Mouse (Mus musculus) heart, adult 2 months (tissue): Measurements from ENCODE around the gene Gramd2. TPM values are rescaled to one million over a fixed set of nuclear protein-coding genes. Genes with fewer than 3 reads are reported as not detected.
A peak's percentile ranks its signal among the peaks of the same experiment; 100 is the strongest.

Experiments
- DNase-seq, 2 experiments: peaks; one replicate each; pipeline ENCODE4 v3.0.0; 2021
- H3K27ac ChIP-seq: fragments of 200-600 bp; 2 replicates; pipeline ENCODE4 v1.8.1; 2022
- H3K27me3 ChIP-seq: fragments of 200-500 bp; 2 replicates; pipeline ENCODE4 v1.6.1; 2012; ENCODE audit warnings: mild to moderate bottlenecking, low read length, inconsistent platforms, mixed read lengths; ENCODE audit not compliant: control insufficient read depth, insufficient read depth
- H3K36me3 ChIP-seq: fragments of 200-500 bp; 2 replicates; pipeline ENCODE4 v1.6.1; 2012; ENCODE audit warnings: low read length, inconsistent platforms; ENCODE audit not compliant: control insufficient read depth, insufficient read depth
- H3K4me1 ChIP-seq: fragments of 200-500 bp; 2 replicates; pipeline ENCODE4 v1.6.1; 2011; ENCODE audit warnings: low read length; ENCODE audit not compliant: control insufficient read depth, insufficient read depth
- H3K4me3 ChIP-seq: fragments of 200-600 bp; 2 replicates; pipeline ENCODE4 v1.8.1; 2022
- H3K79me2 ChIP-seq: fragments of 200-500 bp; replicated peaks from 2 replicates; pipeline ENCODE4 v1.6.1; 2012; ENCODE audit warnings: mild to moderate bottlenecking, inconsistent platforms, low read length, moderate library complexity, mixed read lengths; ENCODE audit not compliant: control insufficient read depth, insufficient read depth
- H3K9ac ChIP-seq: fragments of 200-500 bp; 2 replicates; pipeline ENCODE4 v1.6.1; 2012; ENCODE audit warnings: low read depth, mild to moderate bottlenecking, control low read depth, inconsistent platforms, low read length, mixed read lengths
- CTCF ChIP-seq: fragments of 200-600 bp; IDR thresholded peaks from 2 replicates; pipeline ENCODE4 v1.8.1; 2022; ENCODE audit warnings: antibody characterized with exemption, mild to moderate bottlenecking, moderate library complexity
- EP300 ChIP-seq: fragments of 200-500 bp; IDR thresholded peaks from 2 replicates; pipeline ENCODE4 v1.6.1; 2011; ENCODE audit warnings: low read depth, low read length, control low read depth; ENCODE audit not compliant: insufficient read depth
- POLR2A ChIP-seq: fragments of 200-500 bp; IDR thresholded peaks from 2 replicates; pipeline ENCODE4 v1.6.1; 2011; ENCODE audit warnings: mild to moderate bottlenecking, low read depth, low read length, control low read depth; ENCODE audit not compliant: insufficient read depth
- WGBS: fragments of 180-500 bp; shearing (Covaris S2); methylation state at CpG from one replicate; pipeline ENCODE4 v1.1.7; 2018; 5-methylcytosine and 5-hydroxymethylcytosine counted together
- intact Hi-C: fragments of 180-260 bp; cut with DNase I; formaldehyde crosslinking; loops from one replicate; pipeline ENCODE4 v1.15.1; 2025
- polyA plus RNA-seq: library from polyadenylated mRNA; depleted of rRNA; stranded (reverse); fragments of >200 nt; gene quantifications from 2 replicates; pipeline ENCODE4 v1.2.3, GENCODE M21; 2012
- total RNA-seq, 2 experiments: library from RNA; stranded (reverse); gene quantifications; 2 replicates each; pipeline ENCODE4 v1.2.3; 2021

Gramd2 gene
- total and polyA plus RNA-seq, 3 experiments = 1.3 TPM; not detected in 2

DNA sequence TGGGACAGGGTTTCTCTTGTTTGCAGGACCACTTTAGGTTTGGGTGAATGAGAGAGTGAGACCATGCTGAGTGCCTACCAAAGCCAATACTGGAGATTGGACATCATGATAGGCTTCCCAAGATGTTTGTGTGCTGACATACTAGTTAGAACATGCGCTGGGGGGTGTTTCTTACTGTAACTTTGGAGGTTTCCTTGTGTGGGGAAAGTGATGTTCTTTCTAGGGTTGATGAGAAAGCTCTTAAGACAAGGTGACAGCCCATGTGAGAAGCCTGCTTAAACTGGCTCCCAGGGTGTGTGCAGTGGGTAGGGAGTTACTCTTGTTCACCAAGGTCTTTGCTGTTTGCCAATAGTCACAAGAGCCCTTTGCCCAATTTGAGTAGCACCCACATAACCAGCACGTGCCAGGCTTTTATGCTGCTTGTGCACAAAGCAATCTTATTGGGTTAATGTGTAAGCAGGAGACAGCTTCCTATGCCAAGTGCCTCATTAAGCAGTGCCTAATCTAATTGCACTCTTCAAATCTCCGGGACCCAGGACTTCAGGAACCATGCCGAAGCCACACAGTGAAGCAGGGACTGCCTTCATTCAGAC lies 15.2 kb upstream of the Gramd2 start:
- Histone ChIP-seq H3K4me1 (peaks cover 21% of the 10 kb centered on the region), H3K36me3 (peaks cover 38% of the 10 kb centered on the region), H3K4me3 (no peak overlapping the region), H3K27ac (peak overlapping the region; percentile 97), H3K9ac (no peak overlapping the region), H3K79me2 (peaks cover 4% of the 10 kb centered on the region; the same call in 1 of the 2 replicates), H3K27me3 (no peaks in the 10 kb centered on the region)
- DNase-seq = no peak
- intact Hi-C loops = no loop called here
- TF ChIP-seq POLR2A (no peak), EP300 (no peak), CTCF (no peak)
- 63% methylated on average over 4 of the region's 4 CpGs for WGBS

DNA sequence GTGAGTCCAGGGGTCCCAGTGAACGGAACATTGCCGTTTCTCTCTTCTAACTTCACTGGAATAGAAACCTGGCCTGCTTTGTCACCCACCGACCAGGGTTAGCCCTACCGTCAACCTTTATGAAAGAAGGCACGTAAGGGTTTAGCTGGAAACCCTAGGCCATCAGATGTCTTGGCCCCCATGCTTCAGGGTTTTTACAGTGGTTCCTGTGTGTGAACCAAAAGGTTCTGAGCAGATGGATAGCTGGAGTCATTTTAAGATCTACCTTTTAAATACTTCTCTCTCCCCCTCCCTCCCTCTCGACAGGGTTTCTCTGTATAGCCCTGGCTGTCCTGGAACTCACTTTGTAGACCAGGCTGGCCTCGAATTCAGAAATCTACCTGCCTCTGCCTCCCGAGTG lies 13.9 kb upstream of the Gramd2 start:
- no peak for DNase-seq
- TF ChIP-seq CTCF = no peak
- TF ChIP-seq EP300 = no peak
- no peak for TF ChIP-seq POLR2A
- peaks cover 14% of the 10 kb centered on the region for H3K4me1 ChIP-seq
- H3K9ac ChIP-seq = no peak overlapping the region
- intact Hi-C loops = no loop called here
- no peak overlapping the region for H3K4me3 ChIP-seq
- H3K27ac ChIP-seq = peak overlapping the region; percentile 65; the same call in 1 of the 2 replicates
- H3K36me3 ChIP-seq = peaks cover 33% of the 10 kb centered on the region
- peaks cover 4% of the 10 kb centered on the region; the same call in 1 of the 2 replicates for H3K79me2 ChIP-seq
- H3K27me3 ChIP-seq = no peaks in the 10 kb centered on the region
- WGBS = 80% methylated on average over 8 of the region's 8 CpGs

DNA sequence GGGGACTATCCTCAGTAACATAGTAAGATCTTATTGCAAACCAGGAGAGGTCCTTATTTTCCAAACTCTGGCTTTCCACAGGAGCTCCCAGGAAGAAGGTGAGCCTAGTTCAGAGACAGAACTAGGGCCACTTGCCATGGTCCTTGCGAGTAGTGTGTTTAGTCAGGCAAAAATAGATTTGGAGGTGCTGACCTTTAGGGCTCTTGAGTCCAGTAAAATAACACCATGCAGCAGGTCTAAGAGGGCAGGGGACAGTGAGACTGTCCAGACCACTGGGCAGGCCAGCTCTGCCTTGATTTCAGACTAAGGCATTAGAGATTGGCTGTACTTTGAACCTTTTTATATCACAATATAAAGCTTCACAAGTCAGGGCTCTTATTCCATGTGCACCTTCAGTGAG lies 13.1 kb upstream of the Gramd2 start:
- WGBS = 45% methylated on average over 1 of the region's 1 CpGs
- no peaks in the 10 kb centered on the region for H3K27me3 ChIP-seq
- H3K9ac ChIP-seq = no peak overlapping the region
- intact Hi-C loops = no loop called here
- peaks cover 3% of the 10 kb centered on the region; the same call in 1 of the 2 replicates for H3K79me2 ChIP-seq
- peaks cover 9% of the 10 kb centered on the region for H3K4me1 ChIP-seq
- H3K36me3 ChIP-seq = peaks cover 33% of the 10 kb centered on the region
- no peak for TF ChIP-seq EP300
- TF ChIP-seq CTCF = no peak
- TF ChIP-seq POLR2A = no peak
- no peak for DNase-seq
- no peak overlapping the region for H3K4me3 ChIP-seq
- H3K27ac ChIP-seq = peak overlapping the region; percentile 65

DNA sequence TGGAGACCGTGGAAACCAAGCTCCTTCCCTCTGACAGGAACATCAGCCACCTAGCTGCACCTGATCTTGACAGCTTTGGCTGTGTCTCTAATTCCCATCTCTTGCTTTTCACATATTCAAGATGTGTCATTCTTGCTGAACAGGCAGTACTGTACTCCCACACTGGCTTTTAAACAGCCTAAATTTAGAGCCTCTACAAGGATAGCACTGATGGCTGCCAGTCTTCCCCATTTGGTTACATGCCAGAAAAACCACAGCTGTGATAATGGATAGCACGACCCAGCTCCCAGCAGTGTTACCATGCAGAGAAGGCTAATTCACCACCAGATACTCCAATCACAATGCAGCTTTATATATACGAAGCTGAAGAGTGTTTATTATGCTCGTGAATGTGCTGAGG lies 12.7 kb upstream of the Gramd2 start:
- peak in 1 of 2 experiments; percentile 40 for DNase-seq
- Histone ChIP-seq H3K36me3 (peaks cover 28% of the 10 kb centered on the region), H3K9ac (no peak overlapping the region), H3K79me2 (peaks cover 3% of the 10 kb centered on the region; the same call in 1 of the 2 replicates), H3K27me3 (no peaks in the 10 kb centered on the region), H3K4me3 (no peak overlapping the region), H3K27ac (peak overlapping the region; percentile 65), H3K4me1 (peaks cover 11% of the 10 kb centered on the region)
- intact Hi-C loops = no loop called here
- TF ChIP-seq CTCF (no peak), POLR2A (no peak), EP300 (no peak)
- WGBS = 50% methylated on average over 4 of the region's 4 CpGs

DNA sequence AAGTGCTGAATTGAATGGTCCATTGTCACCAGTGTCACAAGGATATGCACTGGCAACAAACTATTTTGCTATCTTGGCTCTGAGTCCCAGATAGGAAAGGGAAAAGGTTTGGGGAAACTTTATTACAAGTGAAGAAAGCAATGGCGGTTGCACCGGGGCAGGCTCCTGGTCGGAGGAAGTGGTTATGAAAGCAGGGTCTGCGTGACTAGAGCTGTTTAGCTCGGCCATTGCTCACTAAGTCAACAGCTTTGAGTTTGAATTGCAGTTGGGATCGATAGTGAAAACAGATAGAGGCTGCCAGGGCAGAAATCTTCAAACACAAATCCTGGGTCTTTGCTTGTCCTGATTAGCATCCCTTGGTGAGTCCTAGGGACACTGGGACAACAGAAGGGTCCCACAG lies 12.0 kb upstream of the Gramd2 start:
- H3K27ac ChIP-seq = peak overlapping the region; percentile 31
- no peaks in the 10 kb centered on the region for H3K27me3 ChIP-seq
- peaks cover 32% of the 10 kb centered on the region for H3K36me3 ChIP-seq
- WGBS = 59% methylated on average over 6 of the region's 6 CpGs
- peaks cover 3% of the 10 kb centered on the region; the same call in 1 of the 2 replicates for H3K79me2 ChIP-seq
- intact Hi-C loops = no loop called here
- no peak overlapping the region for H3K4me3 ChIP-seq
- DNase-seq = no peak
- H3K9ac ChIP-seq = no peak overlapping the region
- TF ChIP-seq CTCF (no peak), EP300 (no peak)
- peaks cover 12% of the 10 kb centered on the region for H3K4me1 ChIP-seq

DNA sequence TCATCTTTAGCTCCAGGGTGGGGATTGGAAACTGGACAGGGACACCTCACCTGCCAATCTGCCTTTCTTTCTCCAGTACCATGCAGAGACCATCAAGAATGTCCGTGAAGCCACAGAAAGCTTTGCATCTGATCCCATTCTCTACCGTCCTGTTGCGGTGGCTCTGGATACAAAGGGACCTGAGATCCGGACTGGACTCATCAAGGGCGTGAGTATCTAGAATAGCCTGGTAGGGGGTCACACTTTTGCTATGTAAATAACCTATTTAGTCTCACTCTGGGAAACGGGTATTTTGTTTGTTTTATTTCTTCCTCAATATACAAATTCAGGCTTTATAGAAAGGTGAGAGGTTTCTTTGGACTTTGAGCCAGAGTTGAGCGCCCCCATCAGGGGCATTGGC lies 11.5 kb upstream of the Gramd2 start:
- 84% methylated on average over 7 of the region's 7 CpGs for WGBS
- H3K4me1 ChIP-seq = peaks cover 9% of the 10 kb centered on the region

More for the DNA sequence above, 11.5 kb upstream of the Gramd2 start:
- TF ChIP-seq CTCF (no peak), POLR2A (no peak), EP300 (no peak)
- no peak for DNase-seq
- H3K27me3 ChIP-seq = no peaks in the 10 kb centered on the region
- no peak overlapping the region for H3K9ac ChIP-seq
- no peak overlapping the region for H3K4me3 ChIP-seq
- peaks cover 32% of the 10 kb centered on the region for H3K36me3 ChIP-seq
- H3K79me2 ChIP-seq = no peaks in the 10 kb centered on the region
- no peak overlapping the region for H3K27ac ChIP-seq
- intact Hi-C loops = no loop called here
